Mouse (Mus musculus): ENCODE data around the gene Stard10. TPM values are rescaled to one million over a fixed set of nuclear protein-coding genes. Genes with fewer than 3 reads are reported as not detected.

Gene Stard10
- polyA plus RNA-seq, 1 experiment from 2014 or later: 31.3 TPM

- no peak overlapping the region for H3K4me2 ChIP-seq (ENCODE audit: low read depth, low read length)
- peaks cover 20% of the 10 kb centered on the region for H3K4me1 ChIP-seq (ENCODE audit: control insufficient read depth, insufficient read depth, low read length)
- H3K36me3 ChIP-seq (ENCODE audit: control insufficient read depth, insufficient read depth): no peaks in the 10 kb centered on the region
- WGBS: 74% methylated on average over 3 of the region's 3 CpGs
- no peak for ATAC-seq (replicated peaks; ENCODE audit: extremely low read depth, insufficient read depth, low FRiP score)
- no peak overlapping the region for H3K27ac ChIP-seq (ENCODE audit: low read length)
- H3K4me3 ChIP-seq (ENCODE audit: low read length): no peak overlapping the region
- no peaks in the 10 kb centered on the region for H3K9me3 ChIP-seq (replicated peaks; ENCODE audit: control insufficient read depth, low read length)
- H3K27me3 ChIP-seq (ENCODE audit: control insufficient read depth, insufficient read depth, low read length): no peaks in the 10 kb centered on the region
- no peak overlapping the region for H3K9ac ChIP-seq (ENCODE audit: low read length)
These were observed 3.9 kb upstream of the Stard10 start for GRCm38 (mm10) chr7:101313033-101313432.

GRCm38 (mm10) chr7:101314396-101314795 is 2.5 kb upstream of the Stard10 start:
- no peaks in the 10 kb centered on the region for H3K9me3 ChIP-seq (replicated peaks; ENCODE audit: control insufficient read depth, low read length)
- H3K4me3 ChIP-seq (ENCODE audit: low read length): no peak overlapping the region
- H3K27me3 ChIP-seq (ENCODE audit: control insufficient read depth, insufficient read depth, low read length): no peaks in the 10 kb centered on the region
- peaks cover 31% of the 10 kb centered on the region for H3K4me1 ChIP-seq (ENCODE audit: control insufficient read depth, insufficient read depth, low read length)
- 39% methylated on average over 5 of the region's 5 CpGs for WGBS
- no peaks in the 10 kb centered on the region for H3K36me3 ChIP-seq (ENCODE audit: control insufficient read depth, insufficient read depth)
- no peak overlapping the region for H3K4me2 ChIP-seq (ENCODE audit: low read depth, low read length)
- no peak overlapping the region for H3K27ac ChIP-seq (ENCODE audit: low read length)
- peak overlapping the region; percentile 38 for H3K9ac ChIP-seq (ENCODE audit: low read length)
- ATAC-seq (replicated peaks; ENCODE audit: extremely low read depth, insufficient read depth, low FRiP score): no peak

DNA sequence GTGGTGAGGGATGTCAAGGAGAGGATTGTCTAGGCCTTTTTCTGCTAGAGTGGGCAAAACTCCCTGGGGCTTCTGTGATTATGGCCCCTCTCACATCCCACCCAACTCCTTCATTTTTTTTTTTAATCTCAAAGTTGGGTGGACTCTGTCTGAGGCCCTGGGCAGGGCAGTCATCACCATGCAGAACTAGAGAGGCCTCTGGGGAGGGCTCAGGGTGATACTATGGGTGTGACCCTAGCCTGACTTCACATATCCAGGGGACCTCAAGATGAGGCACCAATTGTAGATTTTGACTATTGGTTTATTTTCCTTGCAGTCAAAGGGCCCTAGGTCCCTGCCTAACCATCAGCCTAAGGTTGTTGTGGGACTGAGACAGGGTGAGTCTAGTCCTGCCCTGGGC is 1.2 kb upstream of the Stard10 start:
- H3K9me3 ChIP-seq (replicated peaks; ENCODE audit: control insufficient read depth, low read length): no peaks in the 10 kb centered on the region
- no peak for ATAC-seq (replicated peaks; ENCODE audit: extremely low read depth, insufficient read depth, low FRiP score)
- H3K36me3 ChIP-seq (ENCODE audit: control insufficient read depth, insufficient read depth): no peaks in the 10 kb centered on the region
- H3K4me1 ChIP-seq (ENCODE audit: control insufficient read depth, insufficient read depth, low read length): peaks cover 33% of the 10 kb centered on the region
- H3K27me3 ChIP-seq (ENCODE audit: control insufficient read depth, insufficient read depth, low read length): no peaks in the 10 kb centered on the region
- H3K9ac ChIP-seq (ENCODE audit: low read length): no peak overlapping the region
- H3K4me2 ChIP-seq (ENCODE audit: low read depth, low read length): no peak overlapping the region
- H3K27ac ChIP-seq (ENCODE audit: low read length): no peak overlapping the region
- no peak overlapping the region for H3K4me3 ChIP-seq (ENCODE audit: low read length)

- H3K27me3 ChIP-seq (ENCODE audit: control insufficient read depth, insufficient read depth, low read length): no peaks in the 10 kb centered on the region
- H3K27ac ChIP-seq (ENCODE audit: low read length): no peak overlapping the region
- H3K9me3 ChIP-seq (replicated peaks; ENCODE audit: control insufficient read depth, low read length): no peaks in the 10 kb centered on the region
- H3K9ac ChIP-seq (ENCODE audit: low read length): no peak overlapping the region
- 46% methylated on average over 6 of the region's 6 CpGs for WGBS
- H3K36me3 ChIP-seq (ENCODE audit: control insufficient read depth, insufficient read depth): no peaks in the 10 kb centered on the region
- peaks cover 30% of the 10 kb centered on the region for H3K4me1 ChIP-seq (ENCODE audit: control insufficient read depth, insufficient read depth, low read length)
- no peak overlapping the region for H3K4me3 ChIP-seq (ENCODE audit: low read length)
- ATAC-seq (replicated peaks; ENCODE audit: extremely low read depth, insufficient read depth, low FRiP score): no peak
- no peak overlapping the region for H3K4me2 ChIP-seq (ENCODE audit: low read depth, low read length)
These were observed 290 bp upstream of the Stard10 start for GRCm38 (mm10) chr7:101316591-101317001.

- WGBS: 18% methylated on average over 4 of the region's 4 CpGs
- H3K27ac ChIP-seq (ENCODE audit: low read length): peak overlapping the region; percentile 55
- peaks cover 30% of the 10 kb centered on the region for H3K4me1 ChIP-seq (ENCODE audit: control insufficient read depth, insufficient read depth, low read length)
These were observed 2.0 kb downstream of the Stard10 start for GRCm38 (mm10) chr7:101318848-101319247.

DNA sequence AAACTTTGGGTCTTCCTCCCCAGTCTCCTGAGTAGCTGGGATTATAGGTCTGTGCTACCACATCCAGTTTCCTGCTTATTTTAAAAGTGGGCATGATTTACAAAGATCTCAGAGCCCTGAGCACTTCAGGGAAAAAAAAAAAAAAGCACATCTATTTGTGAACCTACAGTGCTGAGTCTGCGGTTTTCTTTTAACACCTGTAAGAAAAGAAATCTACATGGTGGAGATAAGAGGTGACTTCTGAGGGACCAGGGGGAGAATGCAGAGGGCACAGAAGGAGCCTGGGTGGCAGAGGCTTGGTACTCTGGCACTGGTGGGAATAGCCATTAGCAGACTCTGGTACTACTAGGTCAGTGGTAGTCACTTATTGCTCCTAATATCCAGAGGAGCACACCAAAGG is 2.9 kb downstream of the Stard10 start:
- WGBS: 82% methylated on average over 1 of the region's 1 CpGs
- peaks cover 21% of the 10 kb centered on the region for H3K4me1 ChIP-seq (ENCODE audit: control insufficient read depth, insufficient read depth, low read length)
- H3K9ac ChIP-seq (ENCODE audit: low read length): no peak overlapping the region
- no peak overlapping the region for H3K4me3 ChIP-seq (ENCODE audit: low read length)
- no peak overlapping the region for H3K27ac ChIP-seq (ENCODE audit: low read length)
- H3K27me3 ChIP-seq (ENCODE audit: control insufficient read depth, insufficient read depth, low read length): no peaks in the 10 kb centered on the region
- no peak for ATAC-seq (replicated peaks; ENCODE audit: extremely low read depth, insufficient read depth, low FRiP score)
- no peaks in the 10 kb centered on the region for H3K9me3 ChIP-seq (replicated peaks; ENCODE audit: control insufficient read depth, low read length)
- no peak overlapping the region for H3K4me2 ChIP-seq (ENCODE audit: low read depth, low read length)
- H3K36me3 ChIP-seq (ENCODE audit: control insufficient read depth, insufficient read depth): no peaks in the 10 kb centered on the region

More at GRCm38 (mm10) chr7:101318848-101319247, 2.0 kb downstream of the Stard10 start:
- no peaks in the 10 kb centered on the region for H3K36me3 ChIP-seq (ENCODE audit: control insufficient read depth, insufficient read depth)
- no peaks in the 10 kb centered on the region for H3K27me3 ChIP-seq (ENCODE audit: control insufficient read depth, insufficient read depth, low read length)
- H3K9ac ChIP-seq (ENCODE audit: low read length): 0 out of 2 replicates have a peak overlapping the region, but pooled peaks have one; percentile 2
- H3K4me3 ChIP-seq (ENCODE audit: low read length): no peak overlapping the region
- no peaks in the 10 kb centered on the region for H3K9me3 ChIP-seq (replicated peaks; ENCODE audit: control insufficient read depth, low read length)
- H3K4me2 ChIP-seq (ENCODE audit: low read depth, low read length): peak overlapping the region; percentile 10; the same call in 1 of the 2 replicates
- peak; percentile 32; the same call in 1 of the 2 replicates for ATAC-seq (replicated peaks; ENCODE audit: extremely low read depth, insufficient read depth, low FRiP score)

- peak overlapping the region; percentile 79 for H3K4me3 ChIP-seq (ENCODE audit: low read length)
- H3K9me3 ChIP-seq (replicated peaks; ENCODE audit: control insufficient read depth, low read length): no peaks in the 10 kb centered on the region
- peak; percentile 45 for ATAC-seq (replicated peaks; ENCODE audit: extremely low read depth, insufficient read depth, low FRiP score)
- no peaks in the 10 kb centered on the region; the same call in 1 of the 2 replicates for H3K27me3 ChIP-seq (ENCODE audit: control insufficient read depth, insufficient read depth, low read length)
- H3K4me2 ChIP-seq (ENCODE audit: low read depth, low read length): peak overlapping the region; percentile 94
- peaks cover 21% of the 10 kb centered on the region for H3K4me1 ChIP-seq (ENCODE audit: control insufficient read depth, insufficient read depth, low read length)
- H3K9ac ChIP-seq (ENCODE audit: low read length): peak overlapping the region; percentile 78
- H3K36me3 ChIP-seq (ENCODE audit: control insufficient read depth, insufficient read depth): no peaks in the 10 kb centered on the region
- H3K27ac ChIP-seq (ENCODE audit: low read length): peak overlapping the region; percentile 2; the same call in 1 of the 2 replicates
- 5% methylated on average over 31 of the region's 37 CpGs for WGBS
These were observed 3.7 kb downstream of the Stard10 start for GRCm38 (mm10) chr7:101320399-101321217.

DNA sequence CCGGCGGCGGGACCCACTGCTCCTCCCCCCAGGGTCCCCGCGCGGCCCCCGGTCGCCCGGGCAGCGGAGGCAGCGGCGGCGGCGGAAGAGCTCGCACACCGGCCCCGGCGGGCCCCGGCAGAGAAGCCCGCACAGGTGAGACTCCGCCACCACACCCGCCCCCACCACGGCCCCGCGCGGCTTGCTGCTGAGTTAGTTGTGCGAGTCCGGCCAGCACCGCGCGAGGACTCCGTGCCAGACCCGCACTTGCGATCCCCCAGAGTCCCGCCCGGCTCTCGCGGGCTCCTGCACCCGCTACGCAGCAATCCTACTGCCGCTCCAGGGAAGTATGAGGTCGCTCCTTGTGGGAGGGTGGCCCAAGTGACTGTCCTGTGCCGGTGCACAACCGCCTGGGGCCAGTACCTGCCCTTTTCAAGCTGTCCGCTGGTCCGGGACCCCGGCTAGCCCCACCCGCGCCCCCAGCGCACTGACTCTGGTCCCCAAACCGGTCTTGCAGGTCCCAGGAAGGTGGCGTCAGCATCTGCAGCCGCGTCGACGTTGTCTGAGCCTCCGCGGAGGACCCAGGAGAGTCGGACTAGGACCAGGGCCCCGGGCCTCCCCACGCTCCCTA is 4.4 kb downstream of the Stard10 start:
- Histone ChIP-seq H3K4me3 (ENCODE audit: low read length) (peak overlapping the region; percentile 79), H3K9me3 (replicated peaks; ENCODE audit: control insufficient read depth, low read length) (no peaks in the 10 kb centered on the region), H3K27me3 (ENCODE audit: control insufficient read depth, insufficient read depth, low read length) (no peaks in the 10 kb centered on the region; the same call in 1 of the 2 replicates), H3K4me2 (ENCODE audit: low read depth, low read length) (peak overlapping the region; percentile 94), H3K4me1 (ENCODE audit: control insufficient read depth, insufficient read depth, low read length) (peaks cover 21% of the 10 kb centered on the region), H3K27ac (ENCODE audit: low read length) (peak overlapping the region; percentile 9; the same call in 1 of the 2 replicates), H3K36me3 (ENCODE audit: control insufficient read depth, insufficient read depth) (no peaks in the 10 kb centered on the region), H3K9ac (ENCODE audit: low read length) (peak overlapping the region; percentile 78)
- peak; percentile 26 for ATAC-seq (replicated peaks; ENCODE audit: extremely low read depth, insufficient read depth, low FRiP score)
- WGBS: 2% methylated on average over 40 of the region's 61 CpGs

GRCm38 (mm10) chr7:101323141-101323594 is 6.3 kb downstream of the Stard10 start:
- H3K4me3 ChIP-seq (ENCODE audit: low read length): no peak overlapping the region
- peaks cover 18% of the 10 kb centered on the region for H3K4me1 ChIP-seq (ENCODE audit: control insufficient read depth, insufficient read depth, low read length)
- WGBS: 61% methylated on average over 4 of the region's 4 CpGs
- H3K9ac ChIP-seq (ENCODE audit: low read length): no peak overlapping the region
- no peak for ATAC-seq (replicated peaks; ENCODE audit: extremely low read depth, insufficient read depth, low FRiP score)
- H3K27me3 ChIP-seq (ENCODE audit: control insufficient read depth, insufficient read depth, low read length): no peaks in the 10 kb centered on the region; the same call in 1 of the 2 replicates
- H3K36me3 ChIP-seq (ENCODE audit: control insufficient read depth, insufficient read depth): no peaks in the 10 kb centered on the region
- H3K27ac ChIP-seq (ENCODE audit: low read length): no peak overlapping the region
- H3K4me2 ChIP-seq (ENCODE audit: low read depth, low read length): peak overlapping the region; percentile 94
- H3K9me3 ChIP-seq (replicated peaks; ENCODE audit: control insufficient read depth, low read length): no peaks in the 10 kb centered on the region

All from heart, embryonic 16.5 days (tissue).